Mouse (Mus musculus) heart, postnatal 0 days (tissue): Measurements from ENCODE around the gene Grid2.

Source experiments
- CTCF ChIP-seq: IDR thresholded peaks from 2 replicates; pipeline ENCODE4 v1.5.1; 2016; ENCODE audit warnings: antibody characterized with exemption, control low read depth, low read depth
- EP300 ChIP-seq: IDR thresholded peaks from 2 replicates; pipeline ENCODE4 v1.6.1; 2016; ENCODE audit warnings: antibody characterized with exemption, low read depth

DNA sequence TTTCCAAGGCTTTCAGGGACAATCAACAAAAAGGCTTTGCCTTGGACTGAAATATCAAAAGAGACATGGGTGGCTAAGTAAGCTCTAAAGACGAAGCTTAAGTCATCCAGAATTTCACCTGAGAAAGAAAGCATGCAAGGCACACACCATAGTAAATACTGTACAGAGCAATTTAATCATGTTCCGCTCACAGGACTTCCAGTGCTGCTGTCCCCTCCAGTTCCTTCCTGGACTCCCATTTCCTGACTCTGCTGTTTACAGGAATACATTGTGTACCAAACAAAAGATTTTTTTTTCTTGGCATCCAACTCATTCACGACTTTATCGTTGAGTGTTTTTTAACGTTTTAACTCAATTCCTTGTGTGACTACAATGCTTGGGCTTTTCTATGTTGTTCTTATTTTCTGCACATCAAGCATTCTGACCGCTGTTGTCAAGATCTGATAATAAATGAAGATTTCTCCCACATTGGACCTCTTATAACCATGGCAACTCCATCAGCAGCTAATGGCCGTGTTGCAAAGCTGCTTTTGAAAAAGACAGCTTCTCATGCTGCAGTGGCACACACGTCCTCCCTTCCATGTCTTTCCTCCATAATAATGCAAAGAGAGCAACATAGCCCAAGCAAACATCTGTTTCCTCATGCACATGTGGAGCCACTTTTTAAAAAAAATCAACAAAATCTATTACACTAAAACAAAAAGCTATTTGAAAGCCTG lies 1361.9 kb downstream of the Grid2 start:
- TF ChIP-seq CTCF (no peak), EP300 (no peak)
